Mouse (Mus musculus) lung, postnatal 0 days (tissue): ENCODE measurements at regions not wholly inside any gene's neighbourhood (a gene's known extent, or its start where the extent isn't known, plus 50 kb on each side); places are given as distances from the start of the nearest gene placed in this dataset.

Source experiments
- ATAC-seq: fragments of 200-750 bp; cut with Nextera tagmentation; 2 replicates; pipeline ENCODE4 v1.8.0; 2017; ENCODE audit warnings: moderate library complexity
- DNase-seq: peaks from one replicate; pipeline ENCODE4 v3.0.0-alpha.2; 2016; ENCODE audit warnings: low spot score
- H3K27ac ChIP-seq: fragments of 300-500 bp; sonication (generic); 2 replicates; pipeline ENCODE4 v1.5.1; 2014; ENCODE audit warnings: antibody characterized with exemption, mild to moderate bottlenecking, low read length, mixed read lengths
- H3K27me3 ChIP-seq: fragments of 300-500 bp; sonication (generic); replicated peaks from 2 replicates; pipeline ENCODE4 v1.6.1; 2014; ENCODE audit warnings: low read length, mixed read lengths; ENCODE audit not compliant: insufficient read depth
- H3K36me3 ChIP-seq: fragments of 300-500 bp; sonication (generic); 2 replicates; pipeline ENCODE4 v1.6.1; 2014; ENCODE audit warnings: low read length, mixed read lengths; ENCODE audit not compliant: insufficient read depth
- H3K4me1 ChIP-seq: fragments of 300-500 bp; sonication (generic); 2 replicates; pipeline ENCODE4 v1.6.1; 2014; ENCODE audit warnings: antibody characterized with exemption, low read depth, low read length, mixed read lengths; ENCODE audit not compliant: insufficient read depth
- H3K4me2 ChIP-seq: fragments of 300-500 bp; sonication (generic); replicated peaks from 2 replicates; pipeline ENCODE4 v1.6.1; 2014; ENCODE audit warnings: low read depth, mild to moderate bottlenecking, low read length, moderate library complexity, mixed read lengths
- H3K4me3 ChIP-seq: fragments of 300-500 bp; sonication (generic); 2 replicates; pipeline ENCODE4 v1.5.1; 2014; ENCODE audit warnings: low read depth, low read length
- H3K9ac ChIP-seq: fragments of 300-500 bp; sonication (generic); replicated peaks from 2 replicates; pipeline ENCODE4 v1.6.1; 2014; ENCODE audit warnings: low read depth, mild to moderate bottlenecking
- H3K9me3 ChIP-seq: fragments of 300-500 bp; sonication (generic); 2 replicates; pipeline ENCODE4 v1.6.1; 2016; ENCODE audit warnings: low read length, mixed read lengths
- CTCF ChIP-seq: IDR thresholded peaks from 2 replicates; pipeline ENCODE4 v1.5.1; 2016; ENCODE audit warnings: antibody characterized with exemption, mild to moderate bottlenecking
- EP300 ChIP-seq: IDR thresholded peaks from 2 replicates; pipeline ENCODE4 v1.6.1; 2016; ENCODE audit warnings: antibody characterized with exemption, mild to moderate bottlenecking, control low read depth
- WGBS: fragments of 180-500 bp; shearing (Covaris S2); extraction: QIAGEN DNeasy Blood & Tissue Kit; methylation state at CpG from one replicate; pipeline ENCODE4 v1.1.7; 2014; 5-methylcytosine and 5-hydroxymethylcytosine counted together

DNA sequence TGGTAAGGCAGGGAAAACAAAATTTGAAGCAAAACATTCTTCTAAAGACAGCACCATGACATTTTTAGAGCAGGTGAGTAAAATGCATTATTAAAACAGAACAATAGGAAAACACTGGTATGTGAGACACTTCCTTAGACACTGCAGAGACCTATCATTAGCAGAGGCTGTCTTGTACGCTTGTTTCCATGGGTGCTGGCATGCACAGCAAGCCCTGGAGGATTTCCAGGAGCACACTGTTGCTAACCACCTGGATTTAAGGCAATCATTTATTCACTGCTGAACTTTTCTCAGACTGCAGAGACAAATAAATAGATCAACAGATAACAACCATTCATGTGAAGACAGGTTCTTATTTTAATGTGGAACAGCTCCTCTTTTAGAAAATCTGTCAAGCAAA, 127.7 kb downstream of the Pros1 start:
- Histone ChIP-seq H3K27ac (no peak overlapping the region), H3K4me3 (no peak overlapping the region), H3K9me3 (no peaks in the 10 kb centered on the region), H3K9ac (no peak overlapping the region), H3K4me1 (no peaks in the 10 kb centered on the region), H3K36me3 (no peaks in the 10 kb centered on the region), H3K4me2 (no peak overlapping the region), H3K27me3 (no peaks in the 10 kb centered on the region)
- no peak for TF ChIP-seq EP300
- no peak for TF ChIP-seq CTCF
- WGBS: 56% methylated on average over 1 of the region's 1 CpGs
- DNase-seq: no peak
- no peak for ATAC-seq

DNA sequence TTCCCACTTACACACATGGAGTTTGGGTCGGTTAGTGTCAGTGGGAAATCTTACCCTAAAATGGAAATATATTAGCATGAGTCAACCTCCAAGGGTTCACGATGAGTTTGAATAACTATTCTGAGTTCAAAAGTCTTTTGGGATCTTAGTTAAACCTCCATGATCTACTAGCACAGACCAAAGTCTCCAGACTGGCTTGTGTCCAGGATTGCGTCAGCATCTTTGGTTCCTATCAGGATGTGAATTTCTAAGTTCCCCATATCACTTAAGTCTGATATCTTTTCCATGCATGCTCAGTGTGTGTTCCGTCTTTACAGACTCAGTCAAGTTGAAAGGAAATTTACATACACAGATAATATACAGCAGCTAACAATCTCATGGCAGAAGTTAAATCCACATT, 128.5 kb downstream of the Pros1 start:
- Histone ChIP-seq H3K27ac (no peak overlapping the region), H3K4me2 (no peak overlapping the region), H3K4me3 (no peak overlapping the region), H3K36me3 (no peaks in the 10 kb centered on the region), H3K27me3 (no peaks in the 10 kb centered on the region), H3K4me1 (no peaks in the 10 kb centered on the region), H3K9ac (no peak overlapping the region), H3K9me3 (no peaks in the 10 kb centered on the region)
- DNase-seq: no peak
- 55% methylated on average over 4 of the region's 4 CpGs for WGBS
- no peak for ATAC-seq
- TF ChIP-seq CTCF (no peak), EP300 (no peak)

DNA sequence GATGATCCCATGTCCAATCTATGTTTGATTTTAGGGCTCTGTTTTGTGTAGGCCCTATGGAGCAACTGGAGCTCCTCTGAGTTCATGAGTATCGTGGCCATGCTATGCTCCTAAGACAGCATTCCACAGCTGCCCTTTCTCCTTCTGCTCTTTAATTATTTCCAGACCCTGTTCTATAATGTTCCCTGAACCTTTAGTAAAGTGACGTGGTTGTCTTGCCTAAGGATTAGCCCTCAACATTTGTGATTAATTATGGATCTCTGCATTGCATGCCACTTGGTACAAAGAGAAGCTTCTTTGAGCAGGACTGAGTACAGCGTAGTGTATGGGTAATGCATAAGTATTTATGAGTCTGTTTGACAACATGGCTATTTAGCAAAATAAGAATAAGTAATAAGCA, 141.4 kb downstream of the Pros1 start:
- Histone ChIP-seq H3K36me3 (no peaks in the 10 kb centered on the region), H3K9ac (no peak overlapping the region), H3K27me3 (no peaks in the 10 kb centered on the region), H3K27ac (no peak overlapping the region), H3K4me2 (no peak overlapping the region), H3K4me1 (no peaks in the 10 kb centered on the region), H3K4me3 (no peak overlapping the region), H3K9me3 (no peaks in the 10 kb centered on the region)
- 81% methylated on average over 3 of the region's 3 CpGs for WGBS
- no peak for DNase-seq
- TF ChIP-seq CTCF (no peak), EP300 (no peak)
- no peak for ATAC-seq

DNA sequence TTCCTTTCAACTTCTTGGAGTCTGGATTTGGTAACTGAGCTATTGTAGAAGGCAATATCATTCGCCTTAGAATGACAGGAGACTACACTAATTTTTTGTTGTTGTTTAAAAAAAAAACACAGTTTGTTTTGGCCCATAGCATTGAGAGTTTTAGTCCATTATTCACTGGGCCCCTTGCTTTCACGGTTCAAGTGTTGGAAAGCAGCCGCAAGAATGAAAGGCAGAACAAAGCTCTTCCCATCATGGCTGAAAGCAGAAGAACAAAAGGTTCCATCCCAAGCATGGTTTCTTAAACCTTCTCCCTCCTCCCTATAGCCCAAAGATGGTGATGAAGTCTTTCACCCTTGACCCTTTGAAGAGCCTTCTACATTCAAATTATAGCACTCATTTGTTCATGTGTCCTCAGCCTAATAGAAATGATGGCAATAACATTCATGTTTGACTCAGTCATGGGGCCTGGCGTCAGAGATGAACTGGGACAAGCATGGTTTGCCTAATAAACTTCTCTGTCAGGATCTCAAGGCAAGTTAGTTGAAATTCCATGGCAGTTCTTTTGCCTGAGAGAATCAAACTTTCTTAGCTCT, 157.1 kb downstream of the Pros1 start:
- H3K27me3 ChIP-seq: no peaks in the 10 kb centered on the region
- no peak overlapping the region for H3K4me2 ChIP-seq
- H3K36me3 ChIP-seq: no peaks in the 10 kb centered on the region
- no peak overlapping the region for H3K27ac ChIP-seq
- H3K9ac ChIP-seq: no peak overlapping the region
- H3K4me3 ChIP-seq: no peak overlapping the region
- H3K4me1 ChIP-seq: no peaks in the 10 kb centered on the region
- no peaks in the 10 kb centered on the region for H3K9me3 ChIP-seq
- DNase-seq: no peak
- TF ChIP-seq EP300 (no peak), CTCF (no peak)
- 90% methylated on average over 4 of the region's 4 CpGs for WGBS
- ATAC-seq: no peak

DNA sequence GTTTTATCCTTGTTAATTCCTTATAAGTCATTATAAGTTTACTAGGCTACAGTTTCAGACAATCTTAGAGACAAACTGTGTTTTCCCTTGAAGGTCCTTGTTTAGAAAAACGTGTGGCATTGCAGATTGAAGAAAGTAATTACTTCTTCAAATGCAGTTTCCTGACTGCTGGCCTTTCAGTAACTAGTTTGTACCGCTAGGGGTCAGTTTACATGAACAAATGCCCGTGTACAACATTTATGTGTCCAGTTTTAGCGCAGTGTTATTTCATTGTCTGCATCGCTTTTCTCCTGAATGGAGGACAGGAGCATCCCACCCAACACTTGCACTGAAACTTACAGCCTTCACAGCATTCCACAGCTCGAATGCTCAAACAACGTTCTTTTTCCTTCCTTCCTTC, 160.3 kb downstream of the Pros1 start:
- no peak for ATAC-seq
- Histone ChIP-seq H3K27ac (no peak overlapping the region), H3K4me2 (no peak overlapping the region), H3K36me3 (no peaks in the 10 kb centered on the region), H3K9ac (no peak overlapping the region), H3K4me1 (no peaks in the 10 kb centered on the region), H3K27me3 (no peaks in the 10 kb centered on the region), H3K9me3 (no peaks in the 10 kb centered on the region), H3K4me3 (no peak overlapping the region)
- TF ChIP-seq CTCF (peak; percentile 66), EP300 (no peak)
- WGBS: 35% methylated on average over 7 of the region's 7 CpGs
- peak; percentile 47 for DNase-seq

DNA sequence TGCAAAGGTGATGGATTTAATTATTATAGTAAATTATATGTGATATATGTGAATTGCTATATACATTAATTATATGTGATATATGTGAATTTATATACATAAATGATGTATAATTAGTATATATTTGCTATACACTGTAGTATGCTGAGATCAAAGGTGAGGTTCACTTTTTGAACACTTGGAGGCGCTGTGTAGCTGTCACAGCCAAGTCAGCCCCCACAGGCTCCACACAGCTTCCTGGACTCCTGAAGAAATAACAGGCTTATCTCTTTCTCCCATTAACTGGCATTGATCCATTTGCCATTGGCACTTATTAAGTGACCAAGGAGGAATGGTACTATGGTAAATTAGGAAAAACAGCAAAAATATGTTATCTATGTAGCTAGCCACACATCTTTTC, 162.0 kb downstream of the Pros1 start:
- no peaks in the 10 kb centered on the region for H3K27me3 ChIP-seq

DNA sequence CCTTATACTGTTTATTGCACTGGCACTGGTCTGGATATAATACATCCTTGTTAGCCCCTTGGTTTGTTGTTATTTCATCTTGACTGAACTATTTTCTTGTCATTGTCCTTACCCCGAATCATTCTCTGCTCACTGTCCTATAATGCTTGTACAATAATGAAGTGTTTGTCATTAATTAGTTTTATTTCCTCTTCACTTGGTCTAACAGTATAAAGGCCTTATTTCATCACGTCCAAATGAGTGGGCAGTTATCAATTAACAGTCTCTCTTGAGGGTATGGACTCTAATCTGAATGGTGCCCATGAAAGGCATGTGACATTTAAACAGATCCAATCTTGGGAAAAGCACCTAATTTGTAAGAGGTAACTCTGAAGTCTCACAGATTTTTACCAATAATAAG, 162.6 kb downstream of the Pros1 start:
- H3K9me3 ChIP-seq: no peaks in the 10 kb centered on the region
- whole genome bisulfite sequencing: 45% methylated on average over 2 of the region's 2 CpGs
- H3K9ac ChIP-seq: no peak overlapping the region
- no peaks in the 10 kb centered on the region for H3K36me3 ChIP-seq
- no peak overlapping the region for H3K4me2 ChIP-seq
- no peak for ATAC-seq
- no peak overlapping the region for H3K4me3 ChIP-seq
- H3K27me3 ChIP-seq: no peaks in the 10 kb centered on the region
- no peak for DNase-seq
- no peaks in the 10 kb centered on the region for H3K4me1 ChIP-seq
- TF ChIP-seq EP300 (no peak), CTCF (no peak)
- H3K27ac ChIP-seq: no peak overlapping the region

More for the DNA sequence above, 162.0 kb downstream of the Pros1 start:
- Histone ChIP-seq H3K9ac (no peak overlapping the region), H3K9me3 (no peaks in the 10 kb centered on the region), H3K36me3 (no peaks in the 10 kb centered on the region), H3K4me3 (no peak overlapping the region), H3K4me1 (no peaks in the 10 kb centered on the region), H3K4me2 (no peak overlapping the region), H3K27ac (no peak overlapping the region)
- 30% methylated on average over 1 of the region's 1 CpGs for WGBS
- ATAC-seq (0 out of 2 replicates have a peak, but pooled peaks have one; percentile 9), DNase-seq (peak; percentile 46)
- no peak for TF ChIP-seq EP300
- peak; percentile 73 for TF ChIP-seq CTCF
